Mouse (Mus musculus): ENCODE data around the gene Zfp934.
"Not testable (repeated sequence)": the region's sequence is repeated elsewhere in the genome, so short reads cannot be mapped to it uniquely, and the experiment has no call there.

- TF ChIP-seq GATA1 (IDR thresholded peaks at IDR 0.05; ENCODE audit: borderline replicate concordance, low read length); FLI1 (IDR thresholded peaks at IDR 0.05; ENCODE audit: low read length): not testable (repeated sequence)
Observed at GRCm38 (mm10) chr13:62466424-62467334, 104.3 kb downstream of the Zfp934 start, which contains the start of gene Gm49359.
